Mouse (Mus musculus) splenic B cell, adult 2 months (primary cell): ENCODE results near the gene Tnik.
A peak's percentile ranks its signal among the peaks of the same experiment; 100 is the strongest.

Experiments
- DNase-seq: peaks from one replicate; pipeline ENCODE4 v3.0.0-alpha.2; 2011; ENCODE audit warnings: low read depth, low spot score
- H3K27me3 ChIP-seq: 2 replicates; pipeline ENCODE4 v1.6.1; 2012; ENCODE audit warnings: mild to moderate bottlenecking, low read length, moderate library complexity, mixed read lengths; ENCODE audit not compliant: control insufficient read depth, poor library complexity, insufficient read depth, severe bottlenecking
- H3K36me3 ChIP-seq: 2 replicates; pipeline ENCODE4 v1.6.1; 2012; ENCODE audit warnings: mild to moderate bottlenecking, low read length, moderate library complexity, mixed read lengths; ENCODE audit not compliant: control insufficient read depth, poor library complexity, insufficient read depth, severe bottlenecking

The Tnik gene

DNA sequence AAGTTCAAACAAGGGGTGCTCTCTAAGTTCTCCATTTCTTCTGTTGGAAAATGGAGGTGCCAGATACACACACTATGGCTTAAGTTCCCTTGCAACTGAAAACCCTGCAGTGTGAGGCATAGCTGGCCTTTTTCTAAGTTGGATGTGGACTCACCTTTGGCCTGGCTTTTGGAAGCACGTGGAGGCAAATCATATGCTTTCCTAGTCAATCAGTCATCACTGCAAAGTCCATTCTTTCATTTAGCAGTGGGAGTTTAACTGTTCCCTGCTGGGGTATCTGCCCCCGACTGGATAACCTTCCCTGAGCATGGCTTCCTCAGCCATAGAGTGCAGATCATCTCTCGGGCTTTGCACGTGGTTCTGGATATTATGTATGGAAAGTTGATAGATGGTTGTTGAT lies 436.6 kb downstream of the Tnik start:
- Histone ChIP-seq H3K27me3 (no peaks in the 10 kb centered on the region), H3K36me3 (no peaks in the 10 kb centered on the region)
- no peak for DNase-seq

DNA sequence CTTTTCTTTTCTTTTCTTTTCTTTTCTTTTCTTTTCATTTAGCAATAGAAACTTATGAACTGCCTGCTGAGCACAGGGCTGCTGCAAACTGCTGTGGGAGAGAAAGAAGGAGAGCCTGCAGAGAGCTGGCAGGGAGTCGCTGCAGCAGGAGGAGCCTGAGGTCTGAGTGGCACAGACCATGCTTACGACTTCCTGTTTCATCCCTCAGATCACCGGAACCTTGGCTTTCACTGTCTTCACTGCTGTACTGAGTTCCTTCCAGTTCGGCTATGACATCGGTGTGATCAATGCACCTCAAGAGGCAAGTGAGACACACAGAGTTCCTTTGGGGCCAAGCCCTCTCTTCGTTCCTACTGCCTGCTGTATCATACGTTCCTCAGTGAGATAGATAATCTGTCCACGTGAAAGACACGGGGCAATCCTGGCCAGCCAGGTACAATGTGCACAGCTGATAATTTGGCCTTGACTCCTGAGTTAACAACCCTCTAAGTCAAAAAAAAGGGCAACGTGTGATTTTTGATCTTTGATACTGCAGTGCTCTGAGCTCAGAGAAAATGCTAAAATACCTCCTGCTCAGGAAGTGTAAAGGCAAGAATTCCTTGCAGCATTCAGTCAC lies 442.6 kb downstream of the Tnik start:
- Histone ChIP-seq H3K36me3 (no peaks in the 10 kb centered on the region), H3K27me3 (no peaks in the 10 kb centered on the region)
- no peak for DNase-seq

DNA sequence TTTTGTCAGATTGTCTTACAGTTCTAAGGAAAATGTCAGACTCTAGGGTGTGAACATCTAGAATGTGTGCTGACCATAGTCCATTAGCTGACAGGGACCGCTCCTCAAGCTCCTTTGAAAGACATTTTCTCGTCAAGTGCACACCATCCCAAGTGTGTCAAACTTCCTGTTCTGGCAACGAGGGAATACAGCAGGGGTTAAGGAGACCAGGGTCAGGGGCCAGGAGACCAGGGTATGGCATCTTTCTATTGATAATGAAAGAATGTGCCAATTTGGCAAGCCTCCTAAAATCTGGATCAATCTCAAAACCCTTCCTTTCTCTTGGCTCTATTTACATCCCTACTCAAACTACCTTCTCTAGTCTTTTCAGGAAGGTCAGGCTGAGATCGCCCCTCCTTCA lies 443.7 kb downstream of the Tnik start:
- Histone ChIP-seq H3K27me3 (no peaks in the 10 kb centered on the region), H3K36me3 (no peaks in the 10 kb centered on the region)
- DNase-seq, result no peak

DNA sequence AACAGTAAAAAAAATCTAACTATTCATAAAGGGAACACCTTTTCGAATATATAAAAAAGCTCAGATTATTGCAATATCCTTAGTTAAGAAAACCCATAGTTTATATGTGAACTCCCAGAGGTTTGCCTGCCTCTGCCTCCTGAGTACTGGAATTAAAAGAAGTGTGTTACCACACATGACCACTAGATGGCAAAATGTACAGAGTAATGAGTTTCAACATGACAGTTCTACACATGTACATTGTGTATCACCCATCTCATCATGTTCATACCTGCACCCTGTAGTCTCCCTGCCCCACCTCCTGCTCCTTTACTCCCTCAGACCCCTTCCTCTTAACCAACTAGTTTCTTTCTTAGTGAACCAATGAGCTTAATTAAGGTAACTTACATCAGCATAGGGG lies 446.7 kb downstream of the Tnik start:
- H3K27me3 ChIP-seq, result no peaks in the 10 kb centered on the region
- H3K36me3 ChIP-seq, result no peaks in the 10 kb centered on the region
- DNase-seq, result peak; percentile 58

DNA sequence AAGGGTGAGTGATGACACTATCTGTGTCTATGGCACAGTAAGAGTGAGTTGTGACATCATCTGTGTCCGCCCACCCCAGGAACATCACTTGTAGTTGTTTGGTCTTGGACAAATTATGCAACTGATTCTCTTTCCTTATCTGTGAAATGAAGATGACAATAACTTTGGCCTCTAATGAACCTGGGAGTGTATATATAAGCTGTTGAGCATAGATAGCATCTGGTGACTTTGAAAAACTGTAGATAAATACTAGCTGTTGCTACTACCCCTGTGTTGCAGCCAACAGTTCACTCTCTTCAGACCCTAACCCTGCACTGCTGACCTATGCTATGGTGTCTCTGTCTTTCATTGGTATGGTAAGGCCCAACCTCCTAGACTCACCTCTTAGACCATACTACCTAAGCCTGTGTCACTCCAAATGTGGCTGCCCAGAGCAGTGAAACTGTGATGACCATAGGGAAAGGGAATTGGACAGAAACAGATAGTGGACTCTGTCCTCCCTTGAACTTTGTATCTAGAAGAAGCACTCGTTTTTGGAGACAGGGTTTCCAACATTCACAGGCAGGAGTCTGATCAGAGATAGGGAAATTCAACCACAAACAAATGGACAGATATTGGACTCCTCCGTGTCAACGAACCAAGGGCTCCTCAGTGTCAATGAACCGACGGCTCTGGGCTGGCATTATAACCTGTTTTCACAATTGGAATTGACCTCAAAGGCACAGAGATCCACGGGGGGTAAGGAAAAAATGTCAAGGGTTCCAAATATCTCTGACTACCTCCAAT lies 451.1 kb downstream of the Tnik start:
- Histone ChIP-seq H3K36me3 (no peaks in the 10 kb centered on the region), H3K27me3 (no peaks in the 10 kb centered on the region)
- no peak for DNase-seq

DNA sequence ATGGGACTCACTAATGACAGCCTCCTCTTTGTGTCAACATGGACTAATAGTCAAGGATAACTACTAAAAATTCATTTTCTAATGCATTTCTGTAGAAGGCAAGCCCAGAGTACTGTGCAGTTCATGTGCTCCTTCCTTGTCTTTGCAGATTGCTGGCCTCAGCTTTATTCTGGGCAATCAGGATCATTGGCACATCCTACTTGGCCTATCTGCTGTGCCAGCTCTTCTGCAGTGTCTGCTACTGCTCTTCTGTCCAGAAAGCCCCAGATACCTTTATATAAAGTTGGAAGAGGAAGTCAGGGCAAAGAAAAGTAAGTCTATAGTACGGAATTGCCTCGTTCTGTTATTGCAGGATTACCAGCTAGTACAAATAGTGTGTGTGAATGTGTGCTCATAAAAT lies 455.5 kb downstream of the Tnik start:
- DNase-seq, result no peak
- Histone ChIP-seq H3K36me3 (no peaks in the 10 kb centered on the region), H3K27me3 (no peaks in the 10 kb centered on the region)

DNA sequence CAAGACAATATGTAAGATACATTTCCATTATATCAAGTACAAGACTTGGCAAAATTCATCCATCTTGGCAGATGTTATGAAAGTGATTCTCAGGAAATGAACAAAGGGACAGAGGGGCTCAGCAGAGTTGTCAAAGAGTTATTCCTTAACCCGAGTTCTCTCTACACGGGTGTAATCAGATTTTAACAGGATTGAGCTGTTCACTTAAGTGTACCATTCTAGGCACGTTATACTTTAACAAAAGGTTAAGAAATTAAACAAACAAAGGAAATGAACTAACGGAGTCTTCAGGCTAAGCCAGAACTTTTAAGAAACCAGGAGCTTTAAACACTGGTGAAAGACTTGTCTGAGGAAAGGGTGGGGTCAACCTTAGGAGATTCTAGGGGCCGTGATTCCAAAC lies 458.2 kb downstream of the Tnik start:
- DNase-seq, result no peak
- H3K27me3 ChIP-seq, result no peaks in the 10 kb centered on the region

DNA sequence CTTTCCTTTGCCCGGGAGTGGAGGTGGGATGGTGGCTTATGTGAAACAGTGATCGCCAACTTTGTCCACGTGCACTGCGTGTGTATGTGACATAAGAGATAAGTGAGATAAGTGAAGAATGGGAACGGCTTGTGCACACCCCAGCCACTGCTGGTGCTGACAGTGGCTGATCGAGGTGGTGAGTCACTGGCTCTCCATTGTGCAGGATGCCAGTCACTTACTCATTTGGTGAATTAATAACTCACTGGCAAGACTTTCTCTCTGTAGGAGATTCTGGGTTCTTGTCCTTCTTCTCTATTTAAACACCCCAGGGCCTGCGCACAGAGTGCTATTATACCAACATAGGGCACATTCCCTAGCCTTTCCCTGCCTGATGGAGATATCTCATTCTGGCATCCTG lies 458.8 kb downstream of the Tnik start:
- Histone ChIP-seq H3K36me3 (no peaks in the 10 kb centered on the region), H3K27me3 (no peaks in the 10 kb centered on the region)
- no peak for DNase-seq

More for the DNA sequence above, 458.2 kb downstream of the Tnik start:
- H3K36me3 ChIP-seq, result no peaks in the 10 kb centered on the region

DNA sequence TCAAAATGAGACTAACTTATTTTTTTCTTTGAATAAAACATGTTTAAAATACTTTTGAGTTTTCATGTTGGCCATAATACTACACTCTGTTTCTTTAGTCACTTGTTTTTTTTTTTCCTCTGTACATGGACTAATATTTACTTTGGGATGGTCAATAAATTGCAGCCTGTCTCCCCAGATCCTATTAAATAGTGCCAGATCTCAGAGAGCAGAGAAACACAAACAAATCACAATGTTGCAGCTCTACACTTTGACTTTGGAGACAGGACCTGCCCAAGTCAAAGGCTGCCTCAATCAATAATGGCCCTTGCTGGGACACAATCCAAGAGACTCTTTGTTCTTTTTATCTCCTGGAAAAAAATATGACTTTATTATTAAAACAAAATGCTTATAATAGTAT lies 459.5 kb downstream of the Tnik start:
- no peaks in the 10 kb centered on the region for H3K27me3 ChIP-seq
- no peak for DNase-seq
- H3K36me3 ChIP-seq, result no peaks in the 10 kb centered on the region

DNA sequence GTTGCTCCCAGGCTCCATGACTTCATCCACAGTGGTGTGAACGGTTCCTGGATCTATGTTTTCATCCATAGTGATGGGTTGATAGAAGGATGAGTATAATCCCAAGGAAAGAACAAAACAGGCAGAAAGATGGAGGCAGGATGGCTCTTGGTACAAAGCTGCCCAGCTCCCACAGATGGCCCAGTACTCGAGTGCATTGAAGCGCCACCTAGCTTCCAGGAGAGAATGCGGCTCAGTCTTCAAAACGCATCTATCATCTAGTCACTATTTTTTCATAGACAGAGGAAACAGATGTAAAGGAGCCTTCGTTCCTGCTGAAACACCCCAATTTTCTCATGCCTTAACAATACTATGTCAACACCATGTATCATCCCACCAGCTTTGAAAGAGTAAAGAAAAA lies 460.5 kb downstream of the Tnik start:
- Histone ChIP-seq H3K27me3 (no peaks in the 10 kb centered on the region), H3K36me3 (no peaks in the 10 kb centered on the region)
- no peak for DNase-seq

DNA sequence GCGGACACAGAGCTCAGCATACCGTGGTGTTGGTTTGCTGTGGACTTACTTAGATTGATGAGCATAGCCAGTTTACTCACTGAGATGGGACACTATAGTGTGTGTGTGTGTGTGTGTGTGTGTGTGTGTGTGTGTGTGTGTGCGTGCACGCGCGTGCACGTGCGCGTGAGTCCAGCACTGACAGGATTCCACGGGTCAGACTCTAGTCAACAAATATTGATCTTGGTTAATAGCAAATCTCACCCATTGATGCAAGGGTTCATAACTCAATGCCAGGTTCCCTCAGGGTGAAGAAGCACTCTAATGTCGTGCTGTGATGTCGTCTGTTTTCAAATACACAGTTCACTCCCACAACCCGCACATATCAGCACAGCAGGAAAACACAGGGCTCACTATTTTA lies 462.2 kb downstream of the Tnik start:
- no peak for DNase-seq
- no peaks in the 10 kb centered on the region for H3K36me3 ChIP-seq
- no peaks in the 10 kb centered on the region for H3K27me3 ChIP-seq
